Mouse (Mus musculus) ES-E14 (cell line): ENCODE results near the gene Spata13. TPM values are rescaled to one million over a fixed set of nuclear protein-coding genes. Genes with fewer than 3 reads are reported as not detected.
A peak's percentile ranks its signal among the peaks of the same experiment; 100 is the strongest.

Source experiments
- DNase-seq: peaks from one replicate; pipeline ENCODE4 v3.0.0-alpha.2; 2013; ENCODE audit warnings: low read depth, low spot score
- H3K27ac ChIP-seq: 2 replicates; pipeline ENCODE4 v1.5.1; 2012; ENCODE audit warnings: low read depth, mild to moderate bottlenecking, low read length, moderate library complexity, mixed read lengths; ENCODE audit not compliant: poor library complexity, insufficient read depth, severe bottlenecking
- H3K36me3 ChIP-seq: 2 replicates; pipeline ENCODE4 v1.6.1; 2012; ENCODE audit warnings: mild to moderate bottlenecking, low read length, moderate library complexity, mixed read lengths; ENCODE audit not compliant: control insufficient read depth, poor library complexity, insufficient read depth, severe bottlenecking
- H3K4me1 ChIP-seq, 2 experiments: fragments of 150-350 bp in 1 of 2; sonication (generic) in 1 of 2; 2 replicates each; pipeline ENCODE4 v1.6.1; 2012; ENCODE audit warnings: low read length in 2 of 2, mild to moderate bottlenecking in 1 of 2, mixed read lengths in 1 of 2; ENCODE audit not compliant: control insufficient read depth in 2 of 2, insufficient read depth in 2 of 2, poor library complexity in 1 of 2
- H3K4me3 ChIP-seq, 2 experiments: fragments of 150-350 bp in 1 of 2; sonication (generic) in 1 of 2; 2 replicates each; pipeline ENCODE4 v1.5.1; 2012; ENCODE audit warnings: low read length in 2 of 2, low read depth in 1 of 2, mild to moderate bottlenecking in 1 of 2, mixed read lengths in 1 of 2; ENCODE audit not compliant: insufficient read depth in 1 of 2, poor library complexity in 1 of 2, severe bottlenecking in 1 of 2
- H3K9ac ChIP-seq: 2 replicates; pipeline ENCODE4 v1.6.1; 2012; ENCODE audit warnings: low read depth, mild to moderate bottlenecking, low read length, mixed read lengths; ENCODE audit not compliant: poor library complexity, insufficient read depth, severe bottlenecking
- H3K9me3 ChIP-seq: fragments of 150-350 bp; sonication (generic); 2 replicates; pipeline ENCODE4 v1.6.1; 2012; ENCODE audit warnings: low read depth, mild to moderate bottlenecking, low read length; ENCODE audit not compliant: control insufficient read depth, insufficient read depth
- CHD2 ChIP-seq: IDR thresholded peaks from 2 replicates; pipeline ENCODE4 v1.6.1; 2014; ENCODE audit warnings: mild to moderate bottlenecking, low read depth, low read length, inconsistent platforms
- HCFC1 ChIP-seq: IDR thresholded peaks from 2 replicates; pipeline ENCODE4 v1.6.1; 2012; ENCODE audit warnings: low read length, inconsistent platforms, borderline replicate concordance; ENCODE audit not compliant: insufficient read depth
- MAFK ChIP-seq: IDR thresholded peaks from 2 replicates; pipeline ENCODE4 v1.6.1; 2014; ENCODE audit warnings: mild to moderate bottlenecking, low read depth, low read length, inconsistent platforms; ENCODE audit not compliant: insufficient read depth
- ZC3H11A ChIP-seq: IDR thresholded peaks from 2 replicates; pipeline ENCODE4 v1.6.1; 2012; ENCODE audit warnings: low read depth, mild to moderate bottlenecking, inconsistent platforms, low read length, borderline replicate concordance
- ZNF384 ChIP-seq: IDR thresholded peaks from 2 replicates; pipeline ENCODE4 v1.6.1; 2012; ENCODE audit warnings: low read depth, low read length, inconsistent platforms
- in situ Hi-C, 2 experiments: fragments of 600-800 bp; cut with MboI; formaldehyde crosslinking; loops; one replicate each; pipeline ENCODE4 v1.15.1; 2025; ENCODE audit warnings: low sequenced_read_pairs in 2 of 2, inconsistent platforms in 1 of 2; ENCODE audit not compliant: unreplicated experiment in 2 of 2
- total RNA-seq: library from RNA; depleted of rRNA; stranded (reverse); fragments of 300-350 nt; gene quantifications from 2 replicates; pipeline ENCODE4 v1.2.3, GENCODE M21; 2012

Gene Spata13
- total RNA-seq, 1 experiment, result 14.9 TPM

DNA sequence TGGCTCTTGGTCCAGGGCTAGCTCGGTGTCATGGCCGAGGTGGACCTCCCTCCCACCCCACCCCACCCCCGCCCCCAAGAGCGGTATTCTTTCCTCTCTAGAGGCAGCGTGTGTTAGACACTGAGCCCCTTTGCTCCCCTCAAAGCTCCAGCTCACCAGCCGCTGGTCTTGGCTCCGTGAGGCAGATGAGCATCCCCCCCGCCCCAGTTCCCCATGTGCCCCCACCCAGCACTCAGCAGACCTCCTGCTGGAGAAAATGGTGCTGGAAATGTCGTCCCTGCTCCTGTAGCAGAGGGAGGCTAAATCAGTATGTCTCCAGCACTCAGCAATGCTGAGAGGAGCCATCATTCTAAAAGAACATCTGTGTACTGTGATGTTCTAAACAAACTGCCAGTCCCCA, 109.9 kb downstream of the Spata13 start:
- Histone ChIP-seq H3K9me3 (no peaks in the 10 kb centered on the region), H3K36me3 (peaks cover 26% of the 10 kb centered on the region; the same call in 1 of the 2 replicates), H3K4me3 (no peak overlapping the region), H3K9ac (no peak overlapping the region), H3K27ac (no peak overlapping the region), H3K4me1 (peaks cover 6 to 14% of the 10 kb centered on the region in 2 experiments; a peak in 3 of 4 replicates)
- in situ Hi-C loops, result no loop called here
- no peak for TF ChIP-seq ZNF384
- TF ChIP-seq HCFC1, result no peak
- TF ChIP-seq MAFK, result no peak
- TF ChIP-seq CHD2, result no peak
- TF ChIP-seq ZC3H11A, result no peak
- DNase-seq, result no peak

DNA sequence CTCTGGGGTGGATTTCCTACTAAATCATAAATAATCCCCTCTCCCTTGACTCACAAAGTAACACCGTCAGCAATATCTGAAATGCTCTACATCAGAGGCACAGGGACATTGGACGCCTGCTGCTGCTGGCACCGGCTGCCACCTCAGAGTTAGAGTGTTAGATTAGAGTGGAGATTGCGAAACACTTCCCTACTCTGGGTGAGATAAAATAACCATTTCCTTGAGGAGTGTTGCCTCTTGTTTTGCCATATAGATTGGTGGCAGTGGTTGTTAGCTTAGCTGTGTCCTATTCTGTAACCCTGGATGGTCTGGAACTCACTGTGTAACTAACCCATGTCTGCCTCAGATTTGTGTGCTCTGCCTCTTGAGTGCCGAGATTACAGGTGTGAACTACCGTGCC, 111.4 kb downstream of the Spata13 start:
- no peak for DNase-seq
- Histone ChIP-seq H3K4me1 (peaks cover 3 to 8% of the 10 kb centered on the region in 2 experiments; a peak in 2 of 4 replicates), H3K4me3 (no peak overlapping the region), H3K9me3 (no peaks in the 10 kb centered on the region), H3K27ac (no peak overlapping the region), H3K36me3 (peaks cover 31% of the 10 kb centered on the region; the same call in 1 of the 2 replicates), H3K9ac (no peak overlapping the region)
- TF ChIP-seq CHD2 (no peak), ZNF384 (no peak), MAFK (no peak), ZC3H11A (no peak), HCFC1 (no peak)
- in situ Hi-C loops, result no loop called here

DNA sequence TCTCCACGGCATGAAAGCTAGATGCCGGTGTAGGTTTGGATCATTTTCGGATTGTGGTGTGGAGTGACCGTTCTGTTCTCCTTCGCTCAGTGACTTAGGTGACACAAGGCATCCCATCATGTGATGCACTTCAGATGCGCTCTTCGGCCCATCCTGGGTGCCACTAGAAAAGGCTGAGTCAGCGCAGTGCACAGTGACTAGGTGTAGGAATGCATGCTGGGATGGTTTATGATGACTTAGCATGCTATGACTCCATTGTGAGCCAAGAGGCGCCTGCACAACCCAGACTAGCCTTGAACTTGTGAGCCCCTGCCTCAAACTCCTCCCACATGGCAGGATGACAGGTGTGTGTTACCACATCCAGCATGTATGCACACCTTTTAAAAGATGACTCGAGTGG, 112.3 kb downstream of the Spata13 start:
- no peak for DNase-seq
- no peak for TF ChIP-seq ZC3H11A
- TF ChIP-seq MAFK, result 0 out of 2 replicates have a peak, but pooled peaks have one; percentile 55
- H3K4me1 ChIP-seq, result peaks cover 0 to under 1% of the 10 kb centered on the region in 2 experiments; a peak in 1 of 4 replicates
- no peaks in the 10 kb centered on the region for H3K9me3 ChIP-seq
- H3K4me3 ChIP-seq, result no peak overlapping the region
- no peak overlapping the region for H3K27ac ChIP-seq
- in situ Hi-C loops, result no loop called here
- H3K9ac ChIP-seq, result no peak overlapping the region
- peaks cover 36% of the 10 kb centered on the region; the same call in 1 of the 2 replicates for H3K36me3 ChIP-seq

- Histone ChIP-seq H3K9me3 (no peaks in the 10 kb centered on the region), H3K27ac (no peak overlapping the region), H3K9ac (no peak overlapping the region), H3K4me1 (peaks cover 0 to 3% of the 10 kb centered on the region in 2 experiments; a peak in 1 of 4 replicates), H3K36me3 (peaks cover 39% of the 10 kb centered on the region), H3K4me3 (no peak overlapping the region)
- no peak for TF ChIP-seq ZC3H11A
- TF ChIP-seq MAFK, result no peak
- no peak for TF ChIP-seq ZNF384
- no peak for TF ChIP-seq CHD2
- TF ChIP-seq HCFC1, result no peak
- no peak for DNase-seq
- in situ Hi-C loops, result no loop called here
Measured at GRCm38 (mm10) chr14:60747154-60747870, 113.5 kb downstream of the Spata13 start.
